Mouse (Mus musculus) heart, embryonic 13.5 days (tissue): Measurements from ENCODE around the gene Vasp. TPM values are rescaled to one million over a fixed set of nuclear protein-coding genes. Genes with fewer than 3 reads are reported as not detected.

Experiments
- ATAC-seq: fragments of 200-750 bp; cut with Nextera tagmentation; 2 replicates; pipeline ENCODE4 v1.8.0; 2017; ENCODE audit warnings: moderate TSS enrichment; ENCODE audit not compliant: insufficient number of reproducible peaks, low FRiP score, low TSS enrichment; ENCODE audit errors: extremely low read depth
- H3K27ac ChIP-seq: fragments of 300-500 bp; sonication (generic); replicated peaks from 2 replicates; pipeline ENCODE4 v1.5.1; 2015; ENCODE audit warnings: moderate library complexity, mild to moderate bottlenecking, inconsistent platforms
- H3K27me3 ChIP-seq: fragments of 300-500 bp; sonication (generic); replicated peaks from 2 replicates; pipeline ENCODE4 v1.6.1; 2015; ENCODE audit warnings: mild to moderate bottlenecking, inconsistent platforms
- H3K36me3 ChIP-seq: fragments of 300-500 bp; sonication (generic); 2 replicates; pipeline ENCODE4 v1.6.1; 2015; ENCODE audit warnings: mild to moderate bottlenecking, inconsistent platforms
- H3K4me1 ChIP-seq: fragments of 300-500 bp; sonication (generic); 2 replicates; pipeline ENCODE4 v1.6.1; 2015; ENCODE audit warnings: inconsistent platforms
- H3K4me2 ChIP-seq: fragments of 300-500 bp; sonication (generic); 2 replicates; pipeline ENCODE4 v1.6.1; 2015; ENCODE audit warnings: inconsistent platforms, mild to moderate bottlenecking, moderate library complexity
- H3K4me3 ChIP-seq: fragments of 300-500 bp; sonication (generic); 2 replicates; pipeline ENCODE4 v1.5.1; 2015; ENCODE audit warnings: moderate library complexity, mild to moderate bottlenecking, inconsistent platforms
- H3K9ac ChIP-seq: fragments of 300-500 bp; sonication (generic); 2 replicates; pipeline ENCODE4 v1.6.1; 2015; ENCODE audit warnings: inconsistent platforms, mild to moderate bottlenecking, moderate library complexity
- H3K9me3 ChIP-seq: fragments of 300-500 bp; sonication (generic); 2 replicates; pipeline ENCODE4 v1.6.1; 2016; ENCODE audit warnings: inconsistent platforms
- WGBS: fragments of 180-500 bp; shearing (Covaris S2); methylation state at CpG from one replicate; pipeline ENCODE4 v1.1.7; 2015; ENCODE audit warnings: mixed read lengths; 5-methylcytosine and 5-hydroxymethylcytosine counted together
- polyA plus RNA-seq: library from polyadenylated mRNA; unstranded; fragments of >200 nt; fragmentation: Nextera tagmentation; extraction: Ambion mirVana; gene quantifications from 2 replicates; pipeline ENCODE4 v1.2.1, GENCODE M21; 2015

Gene Vasp
- polyA plus RNA-seq, 1 experiment from 2014 or later: 81.2 TPM

DNA sequence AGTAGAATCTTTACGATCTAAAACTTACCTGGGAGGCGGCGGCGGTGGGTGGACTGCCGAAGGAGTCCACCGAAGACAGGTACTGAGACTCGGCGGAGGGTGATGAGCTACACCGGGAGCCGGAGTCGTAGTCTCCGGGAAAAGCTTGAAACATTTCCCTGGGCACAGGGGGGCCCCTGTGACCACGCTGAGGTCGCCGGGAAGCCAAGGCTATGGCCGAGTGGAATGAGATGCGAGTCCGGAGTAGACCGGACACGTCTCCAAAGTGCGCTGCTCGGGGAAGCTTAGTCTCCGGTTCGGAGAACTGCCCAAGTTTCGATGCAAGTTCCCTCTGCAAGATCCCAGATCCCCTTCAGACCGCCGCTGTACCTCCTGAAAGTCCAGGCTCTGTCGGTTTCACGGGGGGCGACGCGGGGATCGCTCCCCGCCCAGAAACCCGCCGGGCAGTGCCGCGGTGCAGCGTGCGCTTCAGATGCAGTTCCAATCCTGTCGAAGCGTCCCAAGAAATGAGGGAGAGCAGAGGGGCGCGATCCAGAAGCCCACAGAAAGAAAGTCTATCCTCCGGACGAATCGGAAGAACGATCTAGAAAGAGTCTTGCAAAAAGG lies 37.8 kb upstream of the Vasp start:
- no peak for ATAC-seq
- peak overlapping the region; percentile 81 for H3K9ac ChIP-seq
- no peaks in the 10 kb centered on the region for H3K9me3 ChIP-seq
- no peaks in the 10 kb centered on the region for H3K36me3 ChIP-seq
- peaks cover 31% of the 10 kb centered on the region for H3K4me1 ChIP-seq
- no peak overlapping the region for H3K27ac ChIP-seq
- peaks cover 52% of the 10 kb centered on the region for H3K27me3 ChIP-seq
- WGBS: under 1% methylated on average over 48 of the region's 48 CpGs
- H3K4me3 ChIP-seq: peak overlapping the region; percentile 68
- peak overlapping the region; percentile 100 for H3K4me2 ChIP-seq

DNA sequence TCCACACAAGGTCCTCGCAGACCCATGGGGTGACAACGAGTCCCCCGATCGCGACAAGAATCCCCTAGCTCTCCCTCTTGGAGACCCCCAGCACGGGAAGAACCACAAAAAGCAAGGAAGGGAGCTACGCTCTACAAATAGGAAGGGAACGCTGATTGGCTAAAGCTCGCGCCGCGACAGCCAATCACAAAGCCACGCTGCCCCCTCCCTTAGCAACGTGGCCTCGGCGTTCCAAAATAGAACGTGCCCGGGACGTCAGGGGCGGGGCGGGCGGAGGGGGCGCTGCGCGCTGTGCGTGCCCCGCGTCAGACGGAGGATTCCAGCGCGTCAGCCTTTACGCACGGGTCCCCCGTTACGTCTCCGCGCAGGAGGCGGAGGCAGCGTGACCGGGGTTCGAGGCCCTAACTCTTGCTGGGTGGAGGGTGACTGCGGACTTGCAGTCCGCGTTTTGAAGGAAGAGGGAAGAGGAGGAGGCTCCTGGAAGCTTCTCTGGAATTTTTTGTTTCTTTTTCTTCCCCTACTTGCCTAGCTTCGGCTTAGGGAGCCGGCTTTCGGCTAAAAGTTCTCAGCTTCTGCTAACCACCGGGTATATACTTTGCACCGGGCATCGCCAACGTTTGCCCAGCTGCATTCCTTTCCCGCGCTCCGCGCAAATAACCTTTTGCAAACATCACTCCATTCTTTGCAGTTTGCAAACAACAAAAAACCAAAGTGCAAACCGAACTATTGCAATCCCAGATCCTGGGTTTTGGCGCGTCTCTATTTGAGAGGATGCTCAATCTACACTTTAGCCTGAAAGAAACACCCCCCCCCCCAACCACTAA lies 37.0 kb upstream of the Vasp start:
- Histone ChIP-seq H3K9me3 (no peaks in the 10 kb centered on the region), H3K27ac (peak overlapping the region; percentile 78), H3K36me3 (no peaks in the 10 kb centered on the region), H3K4me1 (peaks cover 38% of the 10 kb centered on the region), H3K27me3 (peaks cover 52% of the 10 kb centered on the region), H3K4me2 (peak overlapping the region; percentile 100), H3K9ac (peak overlapping the region; percentile 81), H3K4me3 (peak overlapping the region; percentile 68)
- WGBS: under 1% methylated on average over 58 of the region's 58 CpGs
- ATAC-seq: peak; percentile 75

DNA sequence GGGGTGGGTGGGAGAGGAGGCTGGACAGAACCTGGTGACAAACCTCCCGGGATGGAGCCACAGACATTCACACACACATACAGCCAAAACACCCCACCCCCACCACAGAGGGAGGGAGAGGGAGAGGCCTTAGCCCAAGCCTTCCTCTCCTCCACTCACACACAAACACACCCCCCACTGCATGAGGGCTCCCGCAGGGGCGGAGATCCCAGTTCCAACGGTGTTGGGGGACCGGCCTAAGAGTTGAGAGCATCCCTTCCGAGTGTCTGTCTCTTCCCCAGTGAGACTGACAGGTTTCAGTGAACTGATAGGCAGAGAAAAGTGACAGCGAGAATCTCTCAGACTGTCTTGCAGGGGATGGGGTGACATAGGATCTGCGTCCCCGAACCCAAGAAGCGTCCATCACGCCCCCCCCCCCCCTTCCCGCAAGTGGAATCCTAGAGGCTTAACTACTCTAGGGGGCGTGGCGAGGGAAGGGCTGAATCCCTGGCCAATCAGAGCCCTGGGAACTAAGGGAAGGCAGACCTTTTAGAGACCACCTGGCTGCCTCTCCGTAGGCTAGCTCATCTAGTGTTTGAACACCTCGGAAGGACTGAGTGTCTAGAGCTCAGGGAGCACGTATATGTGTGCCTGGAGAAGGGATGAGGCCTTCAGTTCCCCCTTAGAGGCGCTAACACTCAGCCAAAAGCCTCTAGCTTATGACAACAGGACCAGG lies 36.3 kb upstream of the Vasp start:
- Histone ChIP-seq H3K4me1 (peaks cover 42% of the 10 kb centered on the region), H3K9me3 (no peaks in the 10 kb centered on the region), H3K27ac (peak overlapping the region; percentile 78), H3K4me3 (peak overlapping the region; percentile 68), H3K36me3 (no peaks in the 10 kb centered on the region), H3K27me3 (peaks cover 53% of the 10 kb centered on the region), H3K9ac (peak overlapping the region; percentile 78), H3K4me2 (peak overlapping the region; percentile 100)
- under 1% methylated on average over 18 of the region's 18 CpGs for WGBS
- peak; percentile 15; the same call in 1 of the 2 replicates for ATAC-seq

DNA sequence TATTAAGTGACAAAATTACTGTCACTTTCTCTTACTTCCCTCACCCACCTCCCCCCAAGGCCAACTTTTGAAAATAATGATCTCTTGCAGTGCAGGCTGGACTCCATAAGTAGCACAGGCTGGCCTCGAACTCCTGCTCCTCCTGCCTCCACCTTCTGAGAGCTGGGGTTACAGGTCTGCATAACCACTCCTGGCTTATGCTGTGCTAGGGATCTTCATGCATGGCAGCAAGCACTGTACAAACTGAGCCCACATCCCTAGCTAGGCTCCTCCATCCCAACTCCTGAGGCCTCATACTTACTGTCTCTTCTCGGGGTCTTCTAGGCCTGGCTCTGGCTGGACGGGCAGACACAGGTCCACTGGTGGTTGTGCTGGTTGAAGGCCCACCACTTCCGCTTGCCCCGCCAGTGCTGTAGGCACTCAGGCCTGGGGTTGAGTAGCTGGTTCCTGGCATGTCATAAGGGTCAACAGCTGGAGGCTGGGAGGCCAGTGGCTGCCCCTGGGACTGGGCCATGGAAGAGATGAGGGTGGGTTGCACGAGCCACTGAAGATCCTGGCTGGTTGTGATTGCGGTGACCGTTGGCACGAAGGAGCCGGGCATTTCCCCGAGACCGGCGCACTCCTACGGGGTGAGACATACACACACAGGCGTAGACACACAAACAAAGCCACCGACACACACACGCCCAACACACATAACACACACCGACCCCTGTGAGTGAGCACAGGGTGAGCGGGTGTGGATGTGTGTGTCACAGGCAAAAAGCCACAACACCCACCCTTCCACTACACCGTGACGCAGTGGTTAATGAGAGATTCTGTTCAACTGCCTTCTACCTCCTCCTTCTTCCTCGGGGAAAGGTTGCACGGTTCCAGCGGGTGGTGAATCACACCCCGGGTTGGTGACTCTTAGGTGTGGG lies 35.5 kb upstream of the Vasp start:
- WGBS: 64% methylated on average over 25 of the region's 25 CpGs
- ATAC-seq: no peak
- Histone ChIP-seq H3K9me3 (no peaks in the 10 kb centered on the region), H3K4me3 (peak overlapping the region; percentile 68; the same call in 1 of the 2 replicates), H3K9ac (no peak overlapping the region), H3K27me3 (peaks cover 58% of the 10 kb centered on the region), H3K4me1 (peaks cover 42% of the 10 kb centered on the region), H3K27ac (no peak overlapping the region), H3K36me3 (no peaks in the 10 kb centered on the region), H3K4me2 (peak overlapping the region; percentile 100)

DNA sequence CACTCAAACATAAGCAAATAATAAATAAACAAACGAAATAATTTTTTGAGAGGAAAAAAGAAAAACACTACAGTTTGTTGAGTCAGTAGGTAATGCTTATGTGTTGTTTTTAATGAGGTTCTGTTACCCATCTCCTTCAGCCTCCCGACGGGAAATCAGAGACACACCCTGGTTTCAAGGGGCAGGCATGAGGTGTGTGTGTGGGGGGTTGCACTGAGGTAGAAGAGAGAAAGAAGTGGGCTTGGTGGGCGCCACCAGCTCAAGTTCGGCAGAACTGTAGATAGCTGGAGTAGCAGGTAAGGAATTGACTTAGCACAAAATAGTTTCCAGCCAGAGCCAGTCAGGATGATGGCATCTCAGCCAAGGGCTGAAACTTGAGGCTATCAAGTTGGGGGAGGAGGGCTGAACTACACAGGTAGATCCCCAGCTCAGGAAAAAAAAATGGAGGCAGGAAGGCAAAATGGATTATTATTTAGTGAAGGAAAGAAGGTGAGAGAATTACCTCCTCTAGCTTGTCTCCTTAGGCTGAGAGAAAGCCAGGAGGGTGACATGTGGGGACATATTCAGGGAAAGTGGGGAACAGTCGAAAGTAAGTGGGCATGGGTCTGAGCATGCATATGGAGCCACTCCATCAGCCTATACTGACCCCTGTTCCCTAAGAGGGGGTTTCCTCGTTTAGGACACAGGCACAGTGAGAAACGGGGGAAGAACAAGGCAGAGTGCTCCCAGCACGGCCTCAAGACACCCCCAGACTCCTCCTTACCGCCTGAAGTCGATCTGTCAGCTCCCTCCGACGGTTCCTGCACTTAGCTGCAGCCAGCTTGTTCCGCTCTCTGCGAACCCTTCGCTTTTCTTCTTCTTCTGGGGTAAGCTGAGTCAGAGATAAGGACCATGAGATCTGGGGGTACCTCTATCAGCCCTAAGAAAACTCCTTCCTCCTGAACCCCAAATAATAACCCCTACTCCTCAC lies 34.5 kb upstream of the Vasp start:
- H3K36me3 ChIP-seq: no peaks in the 10 kb centered on the region
- WGBS: 46% methylated on average over 16 of the region's 16 CpGs

DNA sequence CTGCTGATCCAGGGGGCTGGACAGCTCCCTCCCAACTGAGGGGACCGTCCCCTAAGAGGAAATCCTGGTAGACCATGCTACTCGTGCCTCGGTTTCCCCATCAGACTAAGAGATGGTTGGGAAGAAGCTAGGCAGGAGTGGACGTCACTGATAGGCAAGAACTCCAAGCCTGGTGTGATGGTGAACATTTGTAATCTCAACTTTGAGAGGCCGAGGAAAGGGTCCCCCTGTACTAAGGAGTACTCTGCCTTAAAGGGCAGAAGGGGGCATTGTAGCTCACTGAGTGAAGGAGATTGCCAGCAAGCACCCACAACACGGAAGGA lies 33.8 kb upstream of the Vasp start:
- 9% methylated on average over 6 of the region's 6 CpGs for whole genome bisulfite sequencing
- H3K4me3 ChIP-seq: peak overlapping the region; percentile 52
- H3K27ac ChIP-seq: no peak overlapping the region
- peaks cover 62% of the 10 kb centered on the region for H3K27me3 ChIP-seq
- H3K9ac ChIP-seq: peak overlapping the region; percentile 73
- H3K4me1 ChIP-seq: peaks cover 49% of the 10 kb centered on the region
- H3K4me2 ChIP-seq: peak overlapping the region; percentile 77
- ATAC-seq: no peak
- H3K36me3 ChIP-seq: no peaks in the 10 kb centered on the region
- no peaks in the 10 kb centered on the region for H3K9me3 ChIP-seq

More for the DNA sequence above, 34.5 kb upstream of the Vasp start:
- H3K4me1 ChIP-seq: peaks cover 51% of the 10 kb centered on the region
- no peak overlapping the region for H3K4me3 ChIP-seq
- no peak for ATAC-seq
- H3K27ac ChIP-seq: no peak overlapping the region
- H3K9ac ChIP-seq: peak overlapping the region; percentile 42; the same call in 1 of the 2 replicates
- no peaks in the 10 kb centered on the region for H3K9me3 ChIP-seq
- H3K27me3 ChIP-seq: peaks cover 62% of the 10 kb centered on the region
- no peak overlapping the region for H3K4me2 ChIP-seq

DNA sequence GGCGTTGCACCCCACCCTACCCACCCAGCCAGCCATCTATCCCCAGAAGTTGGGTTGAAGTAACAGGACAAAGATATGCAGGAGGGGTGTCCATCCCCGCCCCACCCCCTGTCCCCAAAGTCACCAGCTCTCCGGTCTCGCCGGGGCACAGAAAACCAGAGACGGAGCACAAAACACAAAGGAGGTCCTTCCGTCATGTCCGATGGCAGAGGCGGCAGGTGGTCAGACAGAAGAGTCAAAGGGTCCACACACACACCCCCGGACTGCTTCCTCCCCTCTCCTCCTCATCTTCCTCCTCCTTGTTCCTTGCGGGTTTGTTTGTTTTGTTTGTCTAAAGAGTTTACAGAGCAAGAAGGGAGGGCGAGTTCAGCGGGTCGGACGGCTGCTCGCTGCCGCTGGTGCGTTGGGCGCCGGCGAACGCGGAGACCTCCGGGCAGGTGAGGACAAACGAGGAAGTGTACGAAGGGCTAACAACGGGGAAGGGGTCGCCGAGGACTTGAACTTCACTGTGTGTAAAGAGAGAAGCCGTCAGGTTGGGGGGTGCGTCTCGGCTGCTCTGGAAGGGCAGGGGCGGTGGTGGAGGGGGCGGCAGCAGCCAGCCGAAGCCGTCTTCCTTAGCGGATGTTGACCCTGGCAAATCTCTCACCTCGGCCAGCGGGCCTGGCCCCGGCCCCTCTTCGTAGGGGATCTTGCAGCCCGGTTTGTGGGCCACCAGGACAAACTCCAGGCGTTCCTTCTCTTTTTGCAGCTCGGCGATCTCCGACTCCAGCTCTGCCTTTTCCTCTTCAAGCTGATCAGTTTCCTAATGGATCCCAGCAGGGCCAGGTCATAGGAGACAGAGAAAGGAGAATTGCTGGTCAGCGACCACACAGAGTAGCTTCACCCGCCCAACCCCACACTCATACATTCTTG lies 33.1 kb upstream of the Vasp start:
- WGBS: 3% methylated on average over 48 of the region's 48 CpGs
- no peaks in the 10 kb centered on the region for H3K36me3 ChIP-seq
- H3K27ac ChIP-seq: no peak overlapping the region
- peak overlapping the region; percentile 73 for H3K9ac ChIP-seq
- peaks cover 62% of the 10 kb centered on the region for H3K27me3 ChIP-seq
- no peak for ATAC-seq
- H3K4me3 ChIP-seq: peak overlapping the region; percentile 52
- H3K4me1 ChIP-seq: peaks cover 49% of the 10 kb centered on the region
- H3K9me3 ChIP-seq: no peaks in the 10 kb centered on the region
- peak overlapping the region; percentile 77 for H3K4me2 ChIP-seq

DNA sequence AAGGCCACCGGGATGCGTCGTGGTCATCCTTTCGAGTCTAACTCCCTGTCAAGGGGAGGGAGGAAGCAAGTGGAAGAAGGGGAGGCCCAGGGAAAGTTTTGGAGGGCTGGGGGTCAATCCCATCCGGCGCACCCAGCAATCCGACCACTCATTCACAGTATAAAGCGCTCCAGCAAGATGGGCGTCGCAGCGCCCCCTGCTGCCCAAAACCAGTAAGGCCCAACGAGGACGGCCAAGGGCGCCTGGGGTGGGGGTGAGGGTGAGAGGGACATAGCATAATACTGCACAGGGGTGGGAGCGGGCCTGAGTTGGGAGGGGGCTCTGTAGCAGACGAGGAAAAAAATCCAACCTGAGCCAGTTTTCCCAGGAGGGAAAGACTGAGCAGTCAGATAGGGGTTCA lies 32.2 kb upstream of the Vasp start:
- H3K27me3 ChIP-seq: peaks cover 62% of the 10 kb centered on the region
- peak overlapping the region; percentile 77 for H3K4me2 ChIP-seq
- peaks cover 44% of the 10 kb centered on the region for H3K4me1 ChIP-seq
- no peak overlapping the region for H3K27ac ChIP-seq
- ATAC-seq: no peak
- no peaks in the 10 kb centered on the region for H3K9me3 ChIP-seq
- H3K4me3 ChIP-seq: peak overlapping the region; percentile 52
- H3K9ac ChIP-seq: peak overlapping the region; percentile 47
- no peaks in the 10 kb centered on the region for H3K36me3 ChIP-seq
- WGBS: under 1% methylated on average over 16 of the region's 16 CpGs

DNA sequence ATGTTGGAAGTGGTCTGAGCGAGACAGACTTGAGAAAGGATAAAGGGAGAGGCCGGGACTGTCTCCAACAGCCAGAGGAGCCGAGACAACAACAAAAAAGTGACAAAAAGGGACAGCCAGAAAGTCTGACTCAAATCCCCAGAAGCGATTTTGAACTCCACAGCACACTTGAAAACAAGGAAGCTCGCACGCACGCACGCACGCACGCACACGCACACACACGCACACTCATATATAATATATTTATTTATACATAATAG lies 31.4 kb upstream of the Vasp start:
- ATAC-seq: no peak
- no peak overlapping the region for H3K4me3 ChIP-seq
- H3K4me1 ChIP-seq: peaks cover 42% of the 10 kb centered on the region
- H3K4me2 ChIP-seq: no peak overlapping the region
- no peak overlapping the region for H3K27ac ChIP-seq
- 75% methylated on average over 12 of the region's 12 CpGs for WGBS
- no peaks in the 10 kb centered on the region for H3K36me3 ChIP-seq
- H3K9ac ChIP-seq: no peak overlapping the region; the same call in 1 of the 2 replicates
- no peaks in the 10 kb centered on the region for H3K9me3 ChIP-seq
- peaks cover 62% of the 10 kb centered on the region for H3K27me3 ChIP-seq
